Mouse (Mus musculus) left cerebral cortex, postnatal 4 days (tissue): Measurements from ENCODE around the gene Parp14. TPM values are rescaled to one million over a fixed set of nuclear protein-coding genes. Genes with fewer than 3 reads are reported as not detected.

ENCODE experiments used
- DNase-seq: peaks from one replicate; pipeline ENCODE4 v3.0.0-alpha.2; 2022
- intact Hi-C: fragments of 180-260 bp; cut with DNase I; formaldehyde crosslinking; loops from one replicate; pipeline ENCODE4 v1.15.1; 2025
- total RNA-seq, 2 experiments: library from RNA; stranded (reverse); gene quantifications; 2 replicates each; pipeline ENCODE4 v1.2.3; 2021

The Parp14 gene
- total RNA-seq, 2 experiments from 2014 or later = 0.60 to 1.3 TPM

GRCm38 (mm10) chr16:35871898-35872297 lies 554 bp upstream of the Parp14 start:
- intact Hi-C loops = no loop called here
- DNase-seq = no peak

GRCm38 (mm10) chr16:35870581-35871047 lies 730 bp downstream of the Parp14 start:
- no peak for DNase-seq
- intact Hi-C loops = no loop called here

GRCm38 (mm10) chr16:35869656-35870055 lies 1.7 kb downstream of the Parp14 start:
- no peak for DNase-seq
- intact Hi-C loops = no loop called here

GRCm38 (mm10) chr16:35869126-35869525 lies 2.2 kb downstream of the Parp14 start:
- intact Hi-C loops = no loop called here
- DNase-seq = no peak

DNA sequence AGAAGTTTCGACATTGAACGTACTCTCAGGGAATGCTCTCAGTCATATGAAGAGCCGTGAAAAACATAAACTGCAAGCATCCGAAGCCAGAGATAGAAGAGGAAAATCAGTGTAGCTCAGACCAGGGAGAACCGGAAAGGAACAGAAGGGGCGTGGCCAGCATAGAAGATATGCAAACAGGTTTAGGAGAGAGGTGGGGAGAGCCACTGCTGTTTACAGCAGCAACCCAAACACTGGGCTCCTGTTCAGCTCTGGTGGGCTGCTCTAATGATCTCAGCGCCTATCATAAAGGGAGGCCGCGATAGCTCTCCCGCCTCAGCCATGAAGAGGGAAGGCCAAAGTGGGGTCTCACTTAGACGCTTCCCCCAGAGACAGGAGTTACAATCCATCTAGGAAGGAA lies 3.6 kb downstream of the Parp14 start:
- intact Hi-C loops = no loop called here
- DNase-seq = no peak

DNA sequence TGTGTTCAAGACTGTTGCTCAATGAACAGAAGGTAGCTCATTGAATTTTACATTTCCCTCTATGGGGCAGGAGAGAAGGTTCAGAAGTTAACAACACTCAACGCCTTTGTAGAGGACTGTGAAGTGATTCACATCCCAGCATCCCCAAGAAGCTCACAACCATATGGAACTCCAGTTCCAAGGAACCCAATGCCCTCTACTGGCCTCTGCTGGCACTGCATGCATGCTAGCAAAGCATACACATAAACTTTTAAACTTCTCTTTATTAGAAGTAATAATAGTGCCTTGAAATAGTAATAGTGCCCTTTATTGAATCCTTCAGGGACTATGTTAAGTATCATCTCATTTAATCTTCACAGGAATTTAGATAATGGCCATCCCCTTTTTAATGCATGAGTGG lies 9.3 kb downstream of the Parp14 start:
- intact Hi-C loops = no loop called here

DNA sequence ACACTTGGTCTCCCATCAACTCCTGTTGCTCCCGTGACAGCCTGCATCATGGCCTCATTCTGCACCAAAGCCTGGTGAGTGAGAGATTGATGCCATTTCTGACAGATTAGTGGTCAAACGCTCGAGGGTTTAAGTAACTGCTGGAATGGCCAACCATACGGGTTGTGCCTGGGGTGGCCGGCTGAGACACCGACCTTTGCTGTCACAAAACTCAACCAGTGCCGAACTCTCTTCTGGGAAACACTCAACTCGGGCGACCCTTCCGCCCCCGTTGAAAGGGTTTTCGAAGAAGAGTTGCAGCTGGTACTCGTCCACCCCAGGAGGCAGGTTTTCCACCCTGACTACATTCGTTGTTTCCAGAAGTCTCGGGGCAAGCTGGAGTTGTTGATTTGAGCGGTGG lies 11.1 kb downstream of the Parp14 start:
- intact Hi-C loops = no loop called here
- DNase-seq = no peak

More for the DNA sequence above, 9.3 kb downstream of the Parp14 start:
- DNase-seq = no peak

- no peak for DNase-seq
- intact Hi-C loops = no loop called here
These were observed 14.6 kb downstream of the Parp14 start for GRCm38 (mm10) chr16:35856766-35857165.

GRCm38 (mm10) chr16:35855846-35856245 lies 15.5 kb downstream of the Parp14 start:
- no peak for DNase-seq
- intact Hi-C loops = no loop called here

DNA sequence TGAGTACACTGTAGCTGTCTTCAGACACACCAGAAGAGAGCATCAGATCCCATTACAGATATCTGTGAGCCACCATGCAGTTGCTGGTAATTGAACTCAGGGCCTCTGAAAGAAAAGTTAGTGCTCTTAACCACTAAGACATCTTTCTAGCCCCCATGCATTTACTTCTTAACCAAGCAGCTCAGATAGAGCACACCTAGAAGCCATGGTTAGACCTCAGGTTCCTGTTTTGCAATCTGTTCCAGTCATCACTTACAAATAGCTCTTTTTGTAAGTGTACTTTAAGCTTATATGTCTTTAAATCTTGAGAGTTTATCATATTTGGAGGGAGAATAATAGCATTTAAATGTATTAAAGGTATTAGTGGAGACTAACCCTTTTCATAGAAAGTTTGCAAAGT lies 24.2 kb downstream of the Parp14 start:
- intact Hi-C loops = no loop called here
- DNase-seq = no peak

- intact Hi-C loops = no loop called here
- peak; percentile 11 for DNase-seq
These were observed 31.7 kb downstream of the Parp14 start for GRCm38 (mm10) chr16:35839680-35840079.

GRCm38 (mm10) chr16:35834653-35835052 lies 36.7 kb downstream of the Parp14 start:
- intact Hi-C loops = no loop called here
- DNase-seq = no peak

GRCm38 (mm10) chr16:35832926-35833325 lies 38.4 kb downstream of the Parp14 start:
- intact Hi-C loops = no loop called here
- no peak for DNase-seq

GRCm38 (mm10) chr16:35829999-35830398 lies 41.3 kb downstream of the Parp14 start:
- intact Hi-C loops = no loop called here

GRCm38 (mm10) chr16:35817255-35818089 lies 53.9 kb downstream of the Parp14 start:
- DNase-seq = peak; percentile 86
- intact Hi-C loops = loop anchor here (5.0 to 10.0 kb wide), 3 partner anchors 45 to 500 kb away; partner anchors contain the start of gene Hspbap1

More at GRCm38 (mm10) chr16:35829999-35830398, 41.3 kb downstream of the Parp14 start:
- DNase-seq = peak; percentile 14

GRCm38 (mm10) chr16:35813119-35813518 lies 58.2 kb downstream of the Parp14 start:
- no peak for DNase-seq
- intact Hi-C loops = loop anchor here (10.0 kb wide), 1 partner anchor 78 kb away; no protein-coding TSS in a partner anchor

DNA sequence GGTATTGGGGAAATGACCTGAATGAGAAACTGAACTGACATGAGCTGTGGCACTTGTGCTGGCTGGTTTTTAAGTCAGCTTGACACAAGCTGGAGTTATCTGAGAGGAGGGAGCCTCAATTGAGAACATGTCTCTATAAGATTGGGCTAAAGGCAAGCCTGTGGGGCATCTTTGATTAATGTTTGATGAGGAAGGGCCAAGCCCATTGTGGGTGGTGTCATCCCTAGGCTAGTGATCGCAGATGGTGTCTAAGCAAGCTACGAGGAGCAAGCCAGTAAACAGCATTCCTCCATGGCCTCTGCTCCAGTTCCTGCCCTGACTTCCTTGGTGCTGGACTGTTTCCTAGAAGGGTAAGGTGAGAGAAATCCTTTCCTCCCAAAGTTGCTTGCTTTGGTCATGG lies 62.5 kb downstream of the Parp14 start:
- DNase-seq = no peak
- intact Hi-C loops = no loop called here

GRCm38 (mm10) chr16:35807663-35807992 lies 63.7 kb downstream of the Parp14 start:
- no peak for DNase-seq
- intact Hi-C loops = no loop called here

- DNase-seq = no peak
- intact Hi-C loops = no loop called here
These were observed 64.2 kb downstream of the Parp14 start for GRCm38 (mm10) chr16:35806973-35807662.

GRCm38 (mm10) chr16:35803723-35804122 lies 67.6 kb downstream of the Parp14 start:
- intact Hi-C loops = no loop called here
- DNase-seq = no peak

- DNase-seq = no peak
- intact Hi-C loops = no loop called here
These were observed 69.2 kb downstream of the Parp14 start for GRCm38 (mm10) chr16:35802163-35802562.

DNA sequence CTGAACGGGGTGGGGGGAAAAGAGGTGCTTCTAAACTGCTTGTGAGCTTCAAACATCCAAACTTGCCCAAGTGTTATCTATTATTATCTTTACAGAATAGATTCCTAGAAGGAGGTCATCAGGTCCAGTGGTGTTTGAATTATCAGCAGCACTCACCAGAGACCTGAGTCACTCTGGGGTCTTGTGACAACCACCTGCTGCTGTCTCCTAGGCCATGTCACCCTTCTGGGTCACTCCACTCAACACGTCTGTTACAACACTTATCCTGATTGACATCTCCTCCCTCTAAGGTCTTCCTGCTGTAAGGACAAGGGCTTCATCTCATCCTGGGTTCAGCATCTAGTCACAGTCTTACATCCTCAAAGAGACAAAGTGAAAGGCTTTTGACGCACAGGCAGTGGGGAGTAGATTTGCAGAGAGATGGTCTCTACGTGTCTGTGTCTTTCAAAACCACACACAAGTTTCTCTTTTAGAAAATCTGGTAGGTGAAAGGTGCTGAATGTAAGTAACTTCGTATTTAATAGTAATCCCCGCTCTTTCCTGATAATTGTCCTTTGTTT lies 79.3 kb downstream of the Parp14 start:
- no peak for DNase-seq
- intact Hi-C loops = no loop called here
